Mouse (Mus musculus) midbrain, embryonic 11.5 days (tissue): ENCODE measurements around the gene Tox2. TPM values are rescaled to one million over a fixed set of nuclear protein-coding genes. Genes with fewer than 3 reads are reported as not detected.
A peak's percentile ranks its signal among the peaks of the same experiment; 100 is the strongest.

ENCODE experiments used
- ATAC-seq: fragments of 200-750 bp; cut with Nextera tagmentation; 2 replicates; pipeline ENCODE4 v1.8.0; 2017; ENCODE audit warnings: moderate TSS enrichment, moderate library complexity; ENCODE audit not compliant: low FRiP score
- DNase-seq: peaks from one replicate; pipeline ENCODE4 v3.0.0; 2015; ENCODE audit warnings: low spot score; ENCODE audit errors: missing footprints
- H3K27ac ChIP-seq: fragments of 300-500 bp; sonication (generic); 2 replicates; pipeline ENCODE4 v1.5.1; 2014; ENCODE audit warnings: low read depth, low read length
- H3K27me3 ChIP-seq: fragments of 300-500 bp; sonication (generic); 2 replicates; pipeline ENCODE4 v1.6.1; 2014; ENCODE audit warnings: mild to moderate bottlenecking, low read length, moderate library complexity, mixed read lengths; ENCODE audit not compliant: control insufficient read depth, insufficient read depth
- H3K36me3 ChIP-seq: fragments of 300-500 bp; sonication (generic); 2 replicates; pipeline ENCODE4 v1.6.1; 2014; ENCODE audit warnings: mild to moderate bottlenecking, low read length, moderate library complexity, mixed read lengths; ENCODE audit not compliant: control insufficient read depth, insufficient read depth
- H3K4me1 ChIP-seq: fragments of 300-500 bp; sonication (generic); 2 replicates; pipeline ENCODE4 v1.6.1; 2014; ENCODE audit warnings: low read length; ENCODE audit not compliant: control insufficient read depth, insufficient read depth
- H3K4me2 ChIP-seq: fragments of 300-500 bp; sonication (generic); 2 replicates; pipeline ENCODE4 v1.6.1; 2014; ENCODE audit warnings: mild to moderate bottlenecking, moderate library complexity
- H3K4me3 ChIP-seq: fragments of 300-500 bp; sonication (generic); 2 replicates; pipeline ENCODE4 v1.5.1; 2014; ENCODE audit warnings: low read depth, low read length
- H3K9ac ChIP-seq: fragments of 300-500 bp; sonication (generic); 2 replicates; pipeline ENCODE4 v1.6.1; 2014; ENCODE audit warnings: low read length
- H3K9me3 ChIP-seq: fragments of 300-500 bp; sonication (generic); 2 replicates; pipeline ENCODE4 v1.6.1; 2016; ENCODE audit warnings: low read length; ENCODE audit not compliant: control insufficient read depth
- WGBS: fragments of 180-500 bp; shearing (Covaris S2); extraction: QIAGEN DNeasy Blood & Tissue Kit; methylation state at CpG from one replicate; pipeline ENCODE4 v1.1.7; 2014; 5-methylcytosine and 5-hydroxymethylcytosine counted together
- polyA plus RNA-seq: library from polyadenylated mRNA; unstranded; fragments of >200 nt; fragmentation: Nextera tagmentation; extraction: Ambion mirVana; gene quantifications from 2 replicates; pipeline ENCODE4 v1.2.1, GENCODE M21; 2014

Gene Tox2
- polyA plus RNA-seq, 1 experiment from 2014 or later = 38.2 TPM

DNA sequence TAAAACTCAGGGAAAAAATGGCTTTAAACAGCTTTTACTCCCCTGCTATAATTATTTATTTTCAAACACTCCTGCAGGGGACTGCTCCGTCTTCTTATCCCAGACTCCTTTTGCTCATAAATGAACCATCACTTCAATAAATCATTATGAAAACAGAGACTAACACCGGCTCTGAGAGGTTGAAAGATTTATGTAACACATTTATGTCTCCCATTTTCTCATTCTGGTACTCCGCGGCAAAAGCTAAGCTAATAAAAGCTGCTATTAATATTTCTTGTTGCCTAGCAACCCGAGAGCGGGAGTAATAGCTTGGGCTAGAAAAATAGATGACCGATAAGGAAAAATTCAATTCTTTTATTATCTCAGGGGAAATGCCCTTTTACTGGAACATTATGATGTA, 81.9 kb downstream of the Tox2 start:
- Histone ChIP-seq H3K4me2 (no peak overlapping the region), H3K9ac (no peak overlapping the region), H3K27ac (no peak overlapping the region), H3K4me3 (no peak overlapping the region), H3K36me3 (no peaks in the 10 kb centered on the region), H3K4me1 (peaks cover 3% of the 10 kb centered on the region), H3K27me3 (no peaks in the 10 kb centered on the region), H3K9me3 (no peaks in the 10 kb centered on the region)
- ATAC-seq (no peak), DNase-seq (no peak)
- 88% methylated on average over 7 of the region's 7 CpGs for WGBS

DNA sequence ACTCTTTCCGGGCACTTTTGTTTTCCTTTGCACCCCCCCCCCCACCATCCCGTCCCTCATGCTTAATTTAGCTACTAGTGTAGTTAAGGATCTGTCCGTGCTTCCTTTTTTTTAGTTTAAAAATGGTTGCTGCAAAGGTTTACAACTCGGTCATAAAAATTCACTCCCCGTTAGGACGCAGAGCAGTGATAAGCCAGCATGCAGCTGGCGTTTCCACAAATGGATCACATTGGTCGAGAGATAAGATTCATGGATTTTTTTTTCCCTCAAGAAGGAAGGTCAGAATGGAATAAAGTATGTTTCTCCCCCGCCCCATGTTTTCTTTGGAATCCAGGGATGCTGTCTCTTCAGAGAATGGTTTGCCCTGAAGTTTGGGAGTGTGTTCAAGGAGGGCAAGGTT, 82.4 kb downstream of the Tox2 start:
- no peaks in the 10 kb centered on the region for H3K9me3 ChIP-seq
- peaks cover 2% of the 10 kb centered on the region; the same call in 1 of the 2 replicates for H3K27me3 ChIP-seq
- no peak overlapping the region for H3K4me3 ChIP-seq
- 85% methylated on average over 9 of the region's 9 CpGs for WGBS
- no peak overlapping the region for H3K4me2 ChIP-seq
- no peak for ATAC-seq
- peaks cover 3% of the 10 kb centered on the region for H3K4me1 ChIP-seq
- no peak overlapping the region for H3K9ac ChIP-seq
- no peaks in the 10 kb centered on the region for H3K36me3 ChIP-seq
- H3K27ac ChIP-seq = no peak overlapping the region
- DNase-seq = peak; percentile 53

DNA sequence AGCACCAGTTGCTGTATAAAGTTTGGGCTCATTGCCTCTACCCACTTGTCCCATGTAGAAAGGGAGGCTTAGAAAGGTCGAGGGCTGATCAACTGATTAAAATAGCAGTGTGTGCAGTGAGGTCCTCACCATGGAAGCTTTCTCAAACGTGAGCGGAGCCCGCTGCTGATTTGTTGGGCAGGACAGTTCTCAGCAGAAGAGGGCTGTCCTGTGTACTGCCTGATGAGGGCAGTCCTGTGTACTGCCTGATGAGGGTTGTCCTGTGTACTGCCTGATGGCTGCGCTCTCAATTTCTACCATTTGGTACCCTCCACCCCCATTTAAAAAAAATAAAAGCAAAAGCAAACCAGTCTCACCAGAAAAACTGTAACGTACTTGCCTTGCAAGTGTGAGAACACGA, 82.8 kb downstream of the Tox2 start:
- no peak for ATAC-seq
- H3K27ac ChIP-seq = no peak overlapping the region

DNA sequence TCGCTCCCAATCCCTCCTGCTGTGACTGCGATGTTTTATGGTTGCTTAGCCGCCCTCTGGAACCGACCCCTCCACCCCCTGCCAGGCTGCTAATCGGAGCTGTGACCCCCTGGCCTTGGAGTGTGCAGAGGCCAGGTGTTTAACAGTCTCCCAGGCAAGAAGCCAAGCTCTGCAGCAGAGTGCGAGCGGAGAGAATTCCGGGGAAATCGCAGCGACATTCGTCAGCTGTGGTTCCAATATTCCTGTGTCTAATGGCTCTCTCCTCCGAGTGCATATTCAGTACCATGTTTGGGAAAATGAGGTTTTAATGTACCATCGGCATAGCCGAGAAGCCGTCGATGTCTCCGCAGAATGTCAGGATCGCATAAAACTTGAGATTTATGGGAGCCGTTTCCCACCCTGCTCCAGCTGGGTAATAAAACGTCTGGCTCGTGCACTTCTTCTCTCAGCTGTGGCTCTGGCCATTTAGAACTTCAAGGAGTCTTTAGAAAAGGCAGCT, 86.0 kb downstream of the Tox2 start:
- WGBS = 23% methylated on average over 21 of the region's 21 CpGs
- peaks cover 2% of the 10 kb centered on the region; the same call in 1 of the 2 replicates for H3K27me3 ChIP-seq
- no peak overlapping the region for H3K27ac ChIP-seq
- DNase-seq (peak; percentile 85), ATAC-seq (no peak)
- H3K4me1 ChIP-seq = peaks cover 3% of the 10 kb centered on the region
- no peak overlapping the region for H3K4me3 ChIP-seq
- no peak overlapping the region; the same call in 1 of the 2 replicates for H3K4me2 ChIP-seq
- no peaks in the 10 kb centered on the region for H3K36me3 ChIP-seq
- no peaks in the 10 kb centered on the region for H3K9me3 ChIP-seq
- no peak overlapping the region for H3K9ac ChIP-seq

More for the DNA sequence above, 82.8 kb downstream of the Tox2 start:
- peaks cover 3% of the 10 kb centered on the region for H3K4me1 ChIP-seq
- no peak overlapping the region for H3K4me2 ChIP-seq
- H3K4me3 ChIP-seq = no peak overlapping the region
- H3K27me3 ChIP-seq = peaks cover 2% of the 10 kb centered on the region; the same call in 1 of the 2 replicates
- no peaks in the 10 kb centered on the region for H3K9me3 ChIP-seq
- WGBS = 65% methylated on average over 7 of the region's 7 CpGs
- no peak for DNase-seq
- H3K9ac ChIP-seq = no peak overlapping the region
- H3K36me3 ChIP-seq = no peaks in the 10 kb centered on the region

DNA sequence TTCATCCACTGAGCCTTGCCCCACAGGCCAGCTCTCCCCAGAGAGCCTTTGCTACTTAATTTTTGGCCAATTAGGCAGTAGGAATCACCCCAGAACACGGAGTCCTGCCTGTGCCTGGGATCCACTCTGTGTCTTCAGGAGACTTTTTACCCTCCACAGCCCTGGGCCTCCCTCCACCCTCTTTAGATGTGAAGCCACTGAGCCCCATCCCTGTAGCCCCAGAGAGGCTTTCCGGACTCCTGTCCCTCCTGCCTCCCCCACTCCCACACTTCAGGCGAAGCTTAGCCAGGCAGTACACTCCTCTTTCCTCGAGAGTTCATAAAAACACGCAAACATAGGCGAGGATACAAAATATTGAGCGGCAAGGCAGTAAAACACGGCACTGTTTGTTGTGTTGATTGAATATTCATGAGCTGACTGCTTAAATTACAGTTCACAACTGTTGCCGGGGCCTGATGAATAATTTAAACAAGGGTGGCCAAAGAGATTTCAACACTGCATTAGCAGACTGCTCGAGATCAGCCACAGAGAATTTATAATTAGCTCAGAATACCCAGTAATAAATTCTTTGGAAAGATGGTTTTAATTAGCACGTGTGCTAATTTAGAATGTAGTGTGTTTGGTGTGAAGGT, 94.2 kb downstream of the Tox2 start:
- Histone ChIP-seq H3K4me1 (peaks cover 44% of the 10 kb centered on the region), H3K36me3 (no peaks in the 10 kb centered on the region), H3K9me3 (no peaks in the 10 kb centered on the region), H3K4me3 (no peak overlapping the region), H3K27ac (no peak overlapping the region; the same call in 1 of the 2 replicates), H3K27me3 (no peaks in the 10 kb centered on the region), H3K9ac (no peak overlapping the region), H3K4me2 (peak overlapping the region; percentile 33)
- 43% methylated on average over 11 of the region's 11 CpGs for WGBS
- ATAC-seq = peak; percentile 66
- DNase-seq = peak; percentile 89

DNA sequence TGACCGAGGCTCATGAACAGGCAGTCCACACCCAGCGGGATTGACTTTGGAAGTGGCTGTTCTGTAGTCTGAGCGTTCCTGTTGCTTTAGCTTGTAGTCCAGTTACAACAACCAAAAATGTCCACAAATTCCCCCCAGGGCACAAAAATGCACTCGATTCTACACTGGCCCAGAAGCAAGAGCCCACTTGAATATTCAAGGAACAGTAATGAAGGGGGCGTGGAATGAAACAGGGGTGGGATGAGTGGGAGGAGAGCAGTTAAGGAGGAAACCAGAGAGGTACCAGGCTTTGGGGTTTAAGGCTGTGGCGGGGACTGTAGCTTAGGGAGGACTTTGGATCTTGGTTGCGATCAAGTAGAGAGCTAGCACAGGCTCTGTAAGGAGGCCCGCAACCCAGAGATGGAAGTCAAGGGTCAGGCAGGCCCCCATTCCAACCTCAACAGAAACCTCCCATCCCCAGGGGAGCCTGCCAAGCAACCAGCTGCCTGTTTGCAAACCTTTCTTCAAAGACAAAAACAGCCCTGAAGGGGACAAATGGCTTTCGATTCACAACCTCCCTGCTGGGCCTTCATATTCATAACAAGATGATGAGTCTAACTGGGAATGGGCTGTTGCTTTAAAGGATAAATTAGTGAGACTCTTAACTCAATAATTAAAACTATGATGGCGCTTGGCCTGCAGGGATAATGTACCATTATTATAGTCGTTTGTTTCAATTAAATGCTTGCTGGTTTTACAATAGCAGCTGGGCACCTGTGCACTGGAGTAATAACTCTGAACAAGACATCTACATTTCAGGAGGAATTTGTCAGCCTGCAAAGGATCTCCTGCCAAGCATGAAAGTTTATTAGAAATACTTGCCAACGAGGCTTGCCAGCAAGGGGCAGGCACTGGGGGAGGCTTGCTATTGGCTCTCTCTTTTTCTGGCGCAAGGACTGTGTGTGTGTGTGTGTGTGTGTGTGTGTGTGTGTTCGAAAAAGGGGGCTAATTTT, 97.4 kb downstream of the Tox2 start:
- Histone ChIP-seq H3K36me3 (no peaks in the 10 kb centered on the region), H3K4me1 (peaks cover 44% of the 10 kb centered on the region), H3K27me3 (no peaks in the 10 kb centered on the region), H3K4me2 (no peak overlapping the region), H3K9me3 (no peaks in the 10 kb centered on the region), H3K4me3 (no peak overlapping the region), H3K27ac (no peak overlapping the region), H3K9ac (no peak overlapping the region)
- WGBS = 46% methylated on average over 14 of the region's 14 CpGs
- DNase-seq = peak; percentile 87
- ATAC-seq = peak; percentile 18; the same call in 1 of the 2 replicates

DNA sequence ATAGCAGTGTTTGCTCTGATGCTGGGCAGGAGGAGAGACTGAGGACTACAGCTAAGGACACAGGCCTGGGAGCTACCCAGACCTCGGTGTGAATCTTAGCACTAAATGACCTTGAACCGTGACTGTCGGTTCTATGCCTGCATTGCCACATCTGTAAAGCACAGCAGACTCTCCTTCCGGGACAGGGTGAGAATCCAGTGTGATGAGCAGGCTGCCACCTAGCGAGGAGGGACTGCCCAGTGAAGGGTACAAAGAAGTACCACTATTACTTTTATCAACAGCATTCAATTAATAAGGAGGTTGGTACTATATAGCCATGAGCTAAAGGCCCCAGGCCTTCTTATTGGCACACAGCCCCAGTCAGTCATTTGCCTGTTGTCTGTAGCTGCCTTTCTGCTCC, 98.7 kb downstream of the Tox2 start:
- Histone ChIP-seq H3K27ac (no peak overlapping the region), H3K4me3 (no peak overlapping the region), H3K4me2 (no peak overlapping the region), H3K4me1 (peaks cover 32% of the 10 kb centered on the region), H3K36me3 (no peaks in the 10 kb centered on the region), H3K9me3 (no peaks in the 10 kb centered on the region), H3K9ac (no peak overlapping the region), H3K27me3 (no peaks in the 10 kb centered on the region)
- DNase-seq (peak; percentile 75), ATAC-seq (no peak)
- WGBS = 64% methylated on average over 5 of the region's 5 CpGs

DNA sequence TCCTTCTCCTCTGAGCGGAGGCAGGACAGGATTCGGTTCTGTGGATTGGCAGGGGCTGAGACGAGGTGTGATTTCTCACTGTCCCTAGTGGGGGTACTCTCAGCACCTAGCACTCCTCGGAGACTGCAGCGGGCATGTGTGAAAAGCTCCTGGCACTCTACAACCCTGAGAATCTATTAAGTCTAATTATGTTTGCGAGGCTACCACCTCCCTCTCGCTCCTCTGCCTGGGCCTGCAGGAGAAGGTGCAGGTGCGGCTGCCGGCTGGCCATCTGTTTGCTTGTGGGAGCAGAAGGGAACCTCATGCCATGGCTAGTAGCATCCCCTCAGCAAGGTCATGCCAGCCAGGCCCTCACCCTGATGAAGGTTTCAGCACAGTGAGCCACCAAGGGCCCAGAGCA, 100.1 kb downstream of the Tox2 start:
- Histone ChIP-seq H3K4me3 (no peak overlapping the region), H3K9ac (no peak overlapping the region), H3K27me3 (no peaks in the 10 kb centered on the region), H3K27ac (no peak overlapping the region), H3K36me3 (no peaks in the 10 kb centered on the region), H3K4me2 (no peak overlapping the region), H3K4me1 (peaks cover 19% of the 10 kb centered on the region), H3K9me3 (no peaks in the 10 kb centered on the region)
- DNase-seq (peak; percentile 41), ATAC-seq (no peak)
- WGBS = 68% methylated on average over 9 of the region's 9 CpGs

DNA sequence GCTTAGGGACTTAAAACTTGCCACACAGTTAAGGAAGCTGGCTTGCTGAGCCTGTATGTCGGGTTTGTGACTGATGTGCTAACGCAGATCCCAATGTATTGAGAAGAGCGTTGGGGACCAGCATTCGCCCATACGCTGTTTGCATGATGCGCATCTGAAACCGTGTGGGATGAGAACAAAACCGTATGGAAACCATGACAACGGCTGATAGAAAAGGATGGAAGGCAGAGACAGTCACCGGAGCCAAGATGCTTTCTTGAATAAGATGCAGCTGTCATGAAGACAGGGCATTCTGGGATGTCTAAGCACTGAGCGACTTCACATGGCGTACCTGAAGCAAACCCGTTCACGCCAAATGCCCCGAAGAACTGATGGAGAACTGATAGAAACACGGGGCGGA, 106.5 kb downstream of the Tox2 start:
- DNase-seq (peak; percentile 67), ATAC-seq (no peak)
- H3K36me3 ChIP-seq = no peaks in the 10 kb centered on the region
- H3K9ac ChIP-seq = no peak overlapping the region
- H3K27me3 ChIP-seq = no peaks in the 10 kb centered on the region
- no peaks in the 10 kb centered on the region for H3K9me3 ChIP-seq
- 82% methylated on average over 17 of the region's 17 CpGs for WGBS
- H3K4me1 ChIP-seq = no peaks in the 10 kb centered on the region
- H3K27ac ChIP-seq = no peak overlapping the region
- H3K4me3 ChIP-seq = no peak overlapping the region
- no peak overlapping the region for H3K4me2 ChIP-seq
